Mouse (Mus musculus) right cerebral cortex, postnatal 10 days (tissue): ENCODE measurements around the gene Cdh16.
"Not testable (repeated sequence)": the region's sequence is repeated elsewhere in the genome, so short reads cannot be mapped to it uniquely, and the experiment has no call there.

Experiments used
- DNase-seq, 2 experiments: peaks; one replicate each; pipeline ENCODE4 v3.0.0; 2021; ENCODE audit warnings: low spot score in 2 of 2

The Cdh16 gene

GRCm38 (mm10) chr8:104577606-104578005 is 46.6 kb downstream of the Cdh16 start:
- not testable (repeated sequence) for DNase-seq

GRCm38 (mm10) chr8:104576820-104577219 is 47.4 kb downstream of the Cdh16 start:
- no peak for DNase-seq

- peak; percentile 75 to 88 for DNase-seq
Measured at GRCm38 (mm10) chr8:104570436-104571343, 53.5 kb downstream of the Cdh16 start.

- no peak for DNase-seq
Measured at GRCm38 (mm10) chr8:104569559-104569958, 54.6 kb downstream of the Cdh16 start.

- DNase-seq = peak in 1 of 2 experiments; percentile 18
Measured at GRCm38 (mm10) chr8:104565457-104565798, 58.8 kb downstream of the Cdh16 start.

GRCm38 (mm10) chr8:104564633-104565456 is 59.4 kb downstream of the Cdh16 start:
- peak; percentile 85 to 87 for DNase-seq

- no peak for DNase-seq
Measured at GRCm38 (mm10) chr8:104560731-104561130, 63.5 kb downstream of the Cdh16 start.

GRCm38 (mm10) chr8:104557226-104557625 is 67.0 kb downstream of the Cdh16 start:
- DNase-seq = no peak

- DNase-seq = no peak
Measured at GRCm38 (mm10) chr8:104555191-104555590, 69.0 kb downstream of the Cdh16 start.
